Mouse (Mus musculus) cerebellum, postnatal 36 days (tissue): ENCODE results near the gene Olfr803.

ENCODE experiments used
- DNase-seq, 2 experiments: peaks; one replicate each; pipeline ENCODE4 v3.0.0; 2021 to 2022; ENCODE audit warnings: mixed read lengths in 2 of 2

The Olfr803 gene

DNA sequence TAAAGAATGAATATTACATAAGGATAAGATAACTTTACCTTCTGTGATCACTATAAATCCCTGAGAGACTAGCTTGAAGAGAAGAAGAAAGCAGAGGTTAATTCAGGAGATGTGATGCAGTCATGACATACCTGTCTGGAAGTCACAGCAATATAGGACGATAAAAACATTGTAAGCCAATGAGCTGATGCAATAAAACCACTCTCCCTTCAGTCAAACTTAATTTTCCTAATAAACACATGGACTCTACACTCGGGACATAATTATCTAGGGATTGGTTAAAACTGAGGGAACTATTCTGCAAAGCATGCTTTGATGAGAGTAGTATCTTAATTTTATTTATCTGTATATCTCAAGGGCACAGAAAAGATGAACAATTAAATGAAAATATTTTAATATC lies at the start of gene Olfr803:
TSS of gene Olfr803 (minus strand) at position 101 of the 400 bp plus-strand sequence.
- DNase-seq, result no peak

DNA sequence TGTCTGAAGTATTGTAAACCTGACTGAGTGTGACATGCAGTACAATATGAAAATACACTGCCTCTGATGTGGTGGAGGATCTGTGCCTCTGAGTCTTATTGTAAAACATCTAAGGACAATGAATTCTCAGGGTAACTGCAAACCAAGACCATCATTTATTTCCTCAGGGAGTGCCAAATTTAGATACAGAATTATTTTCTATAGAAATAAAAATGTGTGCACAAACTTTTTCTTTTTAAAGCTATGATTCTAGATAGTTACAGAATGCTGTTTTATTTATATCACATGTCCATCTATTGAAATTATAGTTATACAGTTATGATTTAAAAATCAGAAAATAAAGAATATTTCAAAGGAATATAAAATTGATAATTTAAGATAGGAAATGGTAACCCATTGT lies 47.7 kb upstream of the Olfr803 start, which contains the start of gene Olfr806:
TSS of gene Olfr806 (minus strand) at position 101 of the 400 bp plus-strand sequence.
- no peak for DNase-seq

DNA sequence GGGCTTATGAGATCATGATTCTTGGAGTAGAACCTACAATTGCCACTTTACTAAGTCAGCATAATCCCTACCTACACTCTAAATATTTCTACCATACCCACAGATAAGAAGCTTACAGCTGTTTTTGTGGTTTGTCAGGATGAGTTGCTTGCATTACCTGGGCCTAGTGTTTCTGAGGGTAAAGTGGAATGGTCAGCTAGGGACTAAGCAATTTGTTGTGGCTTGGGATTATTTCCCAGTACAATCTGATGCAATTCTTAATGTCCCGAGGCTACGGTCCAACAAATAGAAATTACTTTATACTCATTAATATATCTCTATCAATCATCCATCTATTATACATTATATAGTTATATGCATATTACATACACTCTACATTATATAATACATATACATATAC lies 35.2 kb upstream of the Olfr803 start, which contains the start of gene Olfr805:
TSS of gene Olfr805 (minus strand) at position 101 of the 400 bp plus-strand sequence.
- no peak for DNase-seq

DNA sequence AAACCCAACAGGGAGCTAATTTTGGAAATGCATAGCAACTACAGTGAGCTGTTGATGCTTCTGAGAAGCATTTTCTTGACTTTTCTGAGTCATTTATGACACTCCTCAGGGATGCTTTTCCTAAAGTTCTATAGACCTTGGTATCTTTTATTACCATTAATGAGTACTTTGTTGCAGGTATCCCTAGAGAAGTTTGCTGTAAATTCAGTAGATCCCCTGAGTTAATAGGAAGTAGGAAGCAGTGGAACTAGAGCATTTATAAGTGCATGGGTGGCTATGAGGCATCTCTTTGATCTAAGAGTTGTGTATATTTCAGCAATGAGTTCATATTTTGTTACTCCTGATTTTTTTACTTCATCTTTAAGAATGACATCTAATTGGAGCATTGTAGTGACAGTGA lies 8.8 kb upstream of the Olfr803 start, which contains the start of gene Olfr804:
TSS of gene Olfr804 (plus strand) at position 301 of the 400 bp plus-strand sequence.
- DNase-seq, result no peak

DNA sequence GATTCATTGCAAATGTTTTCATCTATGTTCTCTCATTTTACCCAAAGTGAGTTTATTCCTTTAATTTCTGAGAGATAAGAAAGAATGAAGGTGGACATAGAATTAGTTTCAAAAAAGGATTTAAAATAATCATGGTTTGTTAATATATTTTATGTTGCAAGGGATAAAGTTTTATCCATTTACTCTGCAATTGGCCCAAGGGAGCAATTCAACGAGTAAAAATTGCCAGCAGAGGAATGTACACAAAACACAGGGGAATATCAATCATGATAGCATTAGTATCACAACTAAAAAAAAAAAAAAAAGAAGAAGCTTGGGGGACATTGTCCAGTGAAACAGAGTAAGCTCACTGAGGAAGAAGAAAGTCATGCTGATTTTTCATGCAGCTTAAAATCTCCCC lies 6.0 kb downstream of the Olfr803 start, which contains the start of gene Olfr802:
TSS of gene Olfr802 (minus strand) at position 101 of the 400 bp plus-strand sequence.
- no peak for DNase-seq

DNA sequence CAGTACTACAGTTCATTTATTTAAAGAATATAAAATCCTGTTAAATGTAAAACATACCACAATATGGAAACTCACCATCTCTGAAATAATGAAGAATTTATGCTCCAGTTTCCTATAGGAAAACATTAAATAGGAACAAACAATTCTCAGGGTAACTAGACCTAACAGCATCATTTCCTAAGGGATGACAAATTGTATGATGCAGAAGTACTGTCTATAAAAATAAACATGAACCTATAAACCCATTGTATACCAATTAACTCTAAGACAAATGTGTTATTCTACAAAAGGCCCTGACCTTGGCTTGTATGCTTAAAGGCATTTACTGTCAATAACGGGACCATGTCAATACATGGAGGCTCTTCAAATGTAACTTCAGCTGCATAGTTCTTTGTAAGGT lies 20.3 kb downstream of the Olfr803 start, which contains the start of gene Olfr801:
TSS of gene Olfr801 (minus strand) at position 101 of the 400 bp plus-strand sequence.
- no peak for DNase-seq

DNA sequence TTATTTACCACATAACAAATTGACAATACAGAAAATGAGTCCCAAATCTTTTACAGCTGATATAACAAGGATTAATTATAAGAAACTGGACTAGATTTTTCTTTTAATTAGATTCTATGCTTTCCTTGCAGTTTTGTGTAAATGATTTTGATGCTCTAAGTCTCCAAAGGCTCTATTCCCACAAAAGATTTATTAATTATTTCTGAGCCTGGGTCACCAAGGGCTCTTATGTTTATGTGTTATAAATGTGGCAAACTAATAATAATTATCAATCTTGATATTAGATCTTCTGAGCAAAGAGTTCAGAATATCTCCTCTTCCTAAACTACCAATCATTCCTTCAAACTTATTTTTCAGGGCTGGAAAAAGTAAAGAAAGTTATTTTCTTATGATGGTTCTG lies 36.7 kb downstream of the Olfr803 start, which contains the start of gene Olfr800:
TSS of gene Olfr800 (plus strand) at position 301 of the 400 bp plus-strand sequence.
- no peak for DNase-seq

DNA sequence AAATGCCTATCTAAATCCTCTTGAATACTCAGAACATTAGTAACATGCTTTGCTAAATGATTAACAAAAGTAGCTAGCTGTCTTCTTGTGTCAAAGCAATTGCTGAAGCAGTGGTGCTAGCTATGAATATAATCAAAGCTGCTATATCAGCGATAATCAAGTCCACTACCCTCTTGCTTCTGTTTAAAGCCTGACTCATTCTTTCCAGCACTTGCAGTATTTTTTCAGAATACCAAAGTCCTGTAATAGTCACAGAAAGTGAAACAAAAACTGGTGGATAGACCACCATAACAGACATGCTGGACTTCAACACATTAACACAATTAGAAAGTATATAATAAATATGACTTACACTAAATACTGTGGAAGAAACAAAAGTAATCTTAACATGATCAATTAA lies 42.3 kb downstream of the Olfr803 start:
- no peak for DNase-seq
